Mouse (Mus musculus) heart, embryonic 13.5 days (tissue): ENCODE results near the gene Map3k12. TPM values are rescaled to one million over a fixed set of nuclear protein-coding genes. Genes with fewer than 3 reads are reported as not detected.

Source experiments
- ATAC-seq: fragments of 200-750 bp; cut with Nextera tagmentation; 2 replicates; pipeline ENCODE4 v1.8.0; 2017; ENCODE audit warnings: moderate TSS enrichment; ENCODE audit not compliant: insufficient number of reproducible peaks, low FRiP score, low TSS enrichment; ENCODE audit errors: extremely low read depth
- H3K27ac ChIP-seq: fragments of 300-500 bp; sonication (generic); replicated peaks from 2 replicates; pipeline ENCODE4 v1.5.1; 2015; ENCODE audit warnings: moderate library complexity, mild to moderate bottlenecking, inconsistent platforms
- H3K27me3 ChIP-seq: fragments of 300-500 bp; sonication (generic); replicated peaks from 2 replicates; pipeline ENCODE4 v1.6.1; 2015; ENCODE audit warnings: mild to moderate bottlenecking, inconsistent platforms
- H3K36me3 ChIP-seq: fragments of 300-500 bp; sonication (generic); 2 replicates; pipeline ENCODE4 v1.6.1; 2015; ENCODE audit warnings: mild to moderate bottlenecking, inconsistent platforms
- H3K4me1 ChIP-seq: fragments of 300-500 bp; sonication (generic); 2 replicates; pipeline ENCODE4 v1.6.1; 2015; ENCODE audit warnings: inconsistent platforms
- H3K4me2 ChIP-seq: fragments of 300-500 bp; sonication (generic); 2 replicates; pipeline ENCODE4 v1.6.1; 2015; ENCODE audit warnings: inconsistent platforms, mild to moderate bottlenecking, moderate library complexity
- H3K4me3 ChIP-seq: fragments of 300-500 bp; sonication (generic); 2 replicates; pipeline ENCODE4 v1.5.1; 2015; ENCODE audit warnings: moderate library complexity, mild to moderate bottlenecking, inconsistent platforms
- H3K9ac ChIP-seq: fragments of 300-500 bp; sonication (generic); 2 replicates; pipeline ENCODE4 v1.6.1; 2015; ENCODE audit warnings: inconsistent platforms, mild to moderate bottlenecking, moderate library complexity
- H3K9me3 ChIP-seq: fragments of 300-500 bp; sonication (generic); 2 replicates; pipeline ENCODE4 v1.6.1; 2016; ENCODE audit warnings: inconsistent platforms
- WGBS: fragments of 180-500 bp; shearing (Covaris S2); methylation state at CpG from one replicate; pipeline ENCODE4 v1.1.7; 2015; ENCODE audit warnings: mixed read lengths; 5-methylcytosine and 5-hydroxymethylcytosine counted together
- polyA plus RNA-seq: library from polyadenylated mRNA; unstranded; fragments of >200 nt; fragmentation: Nextera tagmentation; extraction: Ambion mirVana; gene quantifications from 2 replicates; pipeline ENCODE4 v1.2.1, GENCODE M21; 2015

Map3k12 gene
- 10.8 and 11.6 TPM in 2 replicates for polyA plus RNA-seq

DNA sequence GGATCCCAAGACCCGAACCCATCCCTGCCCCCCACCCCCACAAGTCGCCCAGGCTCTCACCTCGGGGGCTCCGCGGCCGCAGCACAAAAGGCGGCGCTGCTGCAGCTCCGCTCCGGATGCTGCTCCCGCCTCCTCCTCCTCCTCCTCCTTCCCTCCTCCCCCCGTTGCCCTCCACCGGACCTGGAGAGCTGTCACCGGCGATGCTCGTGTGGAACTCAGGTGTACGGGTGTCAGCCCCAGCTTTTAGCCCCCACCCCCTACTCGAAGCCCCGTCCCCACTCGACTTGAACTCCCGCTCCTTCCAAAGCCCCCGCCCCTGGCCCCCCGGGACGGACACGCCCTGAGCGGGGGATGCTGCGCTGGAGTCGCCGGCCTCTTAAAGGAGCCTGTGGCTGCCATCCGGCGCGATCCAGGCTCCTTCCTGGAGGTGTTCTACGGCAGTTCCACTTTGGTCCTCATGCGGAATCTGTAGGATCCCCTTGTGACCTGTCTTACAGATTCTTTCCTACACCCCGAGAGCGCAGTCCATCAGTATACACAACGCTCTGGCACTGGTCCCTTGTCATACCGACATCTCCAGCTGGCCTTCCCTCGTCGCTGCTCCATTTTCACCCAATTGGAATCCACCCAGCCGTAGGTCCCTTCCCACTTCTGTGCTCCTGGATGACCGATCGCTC is at the start of gene Map3k12:
Gene Map3k12 (minus strand): TSS at position 337 of the 677 bp plus-strand sequence.
- H3K36me3 ChIP-seq = peaks cover 14% of the 10 kb centered on the region
- under 1% methylated on average over 42 of the region's 43 CpGs for WGBS
- peak within 1 kb of the TSS; percentile 79 for H3K4me3 ChIP-seq
- no peaks in the 10 kb centered on the region for H3K9me3 ChIP-seq
- ATAC-seq = no peak
- H3K4me2 ChIP-seq = peak within 1 kb of the TSS; percentile 93
- H3K27ac ChIP-seq = peak within 1 kb of the TSS; percentile 97
- peak within 1 kb of the TSS; percentile 80 for H3K9ac ChIP-seq
- peaks cover 46% of the 10 kb centered on the region for H3K4me1 ChIP-seq
- H3K27me3 ChIP-seq = no peaks in the 10 kb centered on the region

- Histone ChIP-seq H3K4me3 (no peak overlapping the region), H3K9ac (no peak overlapping the region), H3K4me2 (no peak overlapping the region), H3K4me1 (no peaks in the 10 kb centered on the region; the same call in 1 of the 2 replicates), H3K27ac (no peak overlapping the region), H3K9me3 (no peaks in the 10 kb centered on the region), H3K27me3 (no peaks in the 10 kb centered on the region), H3K36me3 (peaks cover 32% of the 10 kb centered on the region)
- 91% methylated on average over 5 of the region's 5 CpGs for WGBS
- no peak for ATAC-seq
Measured at GRCm38 (mm10) chr15:102563681-102564080, 46.8 kb upstream of the Map3k12 start.

DNA sequence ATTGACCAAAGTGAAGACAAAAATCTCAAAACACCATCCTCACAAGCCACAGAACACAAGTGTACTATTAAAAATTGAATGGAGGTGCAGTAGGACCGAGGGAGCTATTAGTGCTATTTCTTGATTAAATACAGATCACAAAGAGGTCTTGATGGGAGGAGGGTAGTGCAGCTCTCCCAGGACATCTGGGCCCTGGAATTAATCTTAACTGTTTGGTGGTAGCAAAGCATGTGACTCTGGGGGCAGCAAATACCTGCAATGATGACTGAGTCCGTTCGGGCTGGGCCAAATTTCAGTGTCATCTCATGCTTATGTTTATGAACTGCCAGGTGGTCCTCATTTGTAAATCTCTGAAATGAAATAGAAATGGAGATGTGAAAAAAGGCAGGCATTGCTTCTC is 46.2 kb upstream of the Map3k12 start:
- ATAC-seq = no peak
- WGBS = 79% methylated on average over 3 of the region's 3 CpGs

GRCm38 (mm10) chr15:102562491-102562890 is 45.6 kb upstream of the Map3k12 start:
- no peak overlapping the region for H3K9ac ChIP-seq
- H3K9me3 ChIP-seq = no peaks in the 10 kb centered on the region
- H3K36me3 ChIP-seq = peaks cover 32% of the 10 kb centered on the region
- no peak overlapping the region for H3K27ac ChIP-seq
- no peak overlapping the region for H3K4me2 ChIP-seq
- 87% methylated on average over 1 of the region's 1 CpGs for WGBS
- no peaks in the 10 kb centered on the region for H3K27me3 ChIP-seq
- ATAC-seq = no peak
- no peaks in the 10 kb centered on the region; the same call in 1 of the 2 replicates for H3K4me1 ChIP-seq
- H3K4me3 ChIP-seq = no peak overlapping the region

More for the DNA sequence above, 46.2 kb upstream of the Map3k12 start:
- Histone ChIP-seq H3K27ac (no peak overlapping the region), H3K9me3 (no peaks in the 10 kb centered on the region), H3K36me3 (peaks cover 32% of the 10 kb centered on the region), H3K9ac (no peak overlapping the region), H3K4me3 (no peak overlapping the region), H3K27me3 (no peaks in the 10 kb centered on the region), H3K4me1 (no peaks in the 10 kb centered on the region; the same call in 1 of the 2 replicates), H3K4me2 (no peak overlapping the region)

- ATAC-seq = no peak
- no peak overlapping the region for H3K9ac ChIP-seq
- no peak overlapping the region for H3K4me2 ChIP-seq
- no peaks in the 10 kb centered on the region for H3K27me3 ChIP-seq
- H3K9me3 ChIP-seq = no peaks in the 10 kb centered on the region
- no peak overlapping the region for H3K4me3 ChIP-seq
- H3K4me1 ChIP-seq = no peaks in the 10 kb centered on the region; the same call in 1 of the 2 replicates
- no peak overlapping the region for H3K27ac ChIP-seq
- peaks cover 67% of the 10 kb centered on the region for H3K36me3 ChIP-seq
Measured at GRCm38 (mm10) chr15:102557580-102557979, 40.7 kb upstream of the Map3k12 start.

DNA sequence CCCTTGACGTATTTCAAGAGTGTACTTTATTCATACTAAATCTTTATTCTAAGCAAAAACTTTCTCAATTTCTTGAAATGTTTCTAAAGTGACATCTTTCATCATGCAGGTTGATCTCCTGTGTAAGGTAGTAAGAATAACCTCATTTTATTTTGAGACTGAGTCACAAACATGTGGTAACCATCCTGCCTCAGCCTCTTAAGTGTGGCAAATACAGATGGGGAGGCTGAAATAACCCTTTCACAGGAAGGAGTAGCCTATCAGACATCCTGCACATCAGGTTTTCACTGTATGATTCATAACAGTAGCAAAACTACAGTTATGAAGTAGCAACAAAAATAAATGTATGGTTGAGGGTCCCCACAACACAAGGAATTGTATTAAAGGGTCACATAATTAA is 38.7 kb upstream of the Map3k12 start:
- Histone ChIP-seq H3K27ac (no peak overlapping the region), H3K4me1 (no peaks in the 10 kb centered on the region; the same call in 1 of the 2 replicates), H3K9me3 (no peaks in the 10 kb centered on the region), H3K4me2 (no peak overlapping the region), H3K9ac (no peak overlapping the region), H3K36me3 (peaks cover 74% of the 10 kb centered on the region), H3K4me3 (no peak overlapping the region), H3K27me3 (no peaks in the 10 kb centered on the region)
- no peak for ATAC-seq
- 98% methylated on average over 1 of the region's 1 CpGs for WGBS

DNA sequence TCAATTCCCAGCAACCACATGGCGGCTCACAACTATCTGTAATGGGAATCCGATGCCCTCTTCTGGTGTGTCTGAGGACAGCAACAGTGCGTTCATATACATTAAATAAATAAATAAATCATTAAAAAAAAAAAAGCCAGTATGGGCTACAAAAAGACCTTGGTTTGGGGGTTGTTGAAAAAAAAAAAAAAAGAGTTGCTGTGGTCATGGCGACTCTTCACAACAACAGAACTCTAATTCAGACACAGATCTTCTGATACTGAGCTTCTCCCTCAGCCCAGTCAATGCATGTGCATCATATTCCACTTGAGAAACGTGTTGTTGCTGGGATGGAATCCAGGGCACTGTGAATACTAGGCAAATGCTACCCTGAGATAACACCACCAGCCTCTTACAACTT is 35.7 kb upstream of the Map3k12 start:
- Histone ChIP-seq H3K4me3 (no peak overlapping the region), H3K4me2 (no peak overlapping the region), H3K27me3 (no peaks in the 10 kb centered on the region), H3K9ac (no peak overlapping the region), H3K27ac (no peak overlapping the region), H3K36me3 (peaks cover 89% of the 10 kb centered on the region), H3K9me3 (no peaks in the 10 kb centered on the region), H3K4me1 (no peaks in the 10 kb centered on the region)
- WGBS = 95% methylated on average over 5 of the region's 5 CpGs
- no peak for ATAC-seq

DNA sequence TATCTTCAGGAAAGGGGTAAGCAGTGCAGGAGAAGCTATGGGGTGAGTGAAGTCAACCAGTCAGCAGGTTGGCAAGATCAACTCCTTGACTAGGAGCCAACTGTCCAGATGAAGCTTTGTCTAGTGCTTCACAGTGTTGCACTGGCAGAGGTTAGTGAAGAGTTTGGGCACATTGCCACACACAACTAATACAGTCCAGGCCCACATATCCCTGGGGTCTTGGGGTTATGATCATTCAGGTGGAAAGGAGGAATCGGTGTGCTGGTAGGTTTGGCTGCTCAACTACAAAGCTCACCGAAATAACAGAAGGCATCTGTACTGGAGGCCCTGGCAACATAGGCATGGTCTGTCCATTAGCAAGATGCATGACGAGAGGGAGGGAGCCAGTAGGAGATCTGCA is 30.6 kb upstream of the Map3k12 start:
- H3K27ac ChIP-seq = 0 out of 2 replicates have a peak overlapping the region, but pooled peaks have one; percentile 48
- H3K4me2 ChIP-seq = no peak overlapping the region
- H3K36me3 ChIP-seq = peaks cover 90% of the 10 kb centered on the region
- H3K9ac ChIP-seq = no peak overlapping the region
- peaks cover 10% of the 10 kb centered on the region for H3K4me1 ChIP-seq
- no peaks in the 10 kb centered on the region for H3K27me3 ChIP-seq
- no peak for ATAC-seq
- 87% methylated on average over 3 of the region's 3 CpGs for WGBS
- no peak overlapping the region for H3K4me3 ChIP-seq
- H3K9me3 ChIP-seq = no peaks in the 10 kb centered on the region

- peak overlapping the region; percentile 48 for H3K27ac ChIP-seq
- H3K9ac ChIP-seq = no peak overlapping the region
- WGBS = 69% methylated on average over 3 of the region's 3 CpGs
- no peaks in the 10 kb centered on the region for H3K9me3 ChIP-seq
- H3K36me3 ChIP-seq = peaks cover 90% of the 10 kb centered on the region
- peaks cover 10% of the 10 kb centered on the region for H3K4me1 ChIP-seq
- H3K27me3 ChIP-seq = no peaks in the 10 kb centered on the region
- no peak for ATAC-seq
- H3K4me2 ChIP-seq = no peak overlapping the region
- H3K4me3 ChIP-seq = no peak overlapping the region
Measured at GRCm38 (mm10) chr15:102546677-102547427, 30.0 kb upstream of the Map3k12 start.

GRCm38 (mm10) chr15:102546246-102546645 is 29.4 kb upstream of the Map3k12 start:
- no peak for ATAC-seq
- H3K4me1 ChIP-seq = peaks cover 10% of the 10 kb centered on the region
- H3K27me3 ChIP-seq = no peaks in the 10 kb centered on the region
- no peaks in the 10 kb centered on the region for H3K9me3 ChIP-seq
- no peak overlapping the region for H3K4me2 ChIP-seq
- H3K36me3 ChIP-seq = peaks cover 90% of the 10 kb centered on the region
- H3K9ac ChIP-seq = no peak overlapping the region
- no peak overlapping the region for H3K27ac ChIP-seq
- no peak overlapping the region for H3K4me3 ChIP-seq
- 89% methylated on average over 3 of the region's 3 CpGs for WGBS

DNA sequence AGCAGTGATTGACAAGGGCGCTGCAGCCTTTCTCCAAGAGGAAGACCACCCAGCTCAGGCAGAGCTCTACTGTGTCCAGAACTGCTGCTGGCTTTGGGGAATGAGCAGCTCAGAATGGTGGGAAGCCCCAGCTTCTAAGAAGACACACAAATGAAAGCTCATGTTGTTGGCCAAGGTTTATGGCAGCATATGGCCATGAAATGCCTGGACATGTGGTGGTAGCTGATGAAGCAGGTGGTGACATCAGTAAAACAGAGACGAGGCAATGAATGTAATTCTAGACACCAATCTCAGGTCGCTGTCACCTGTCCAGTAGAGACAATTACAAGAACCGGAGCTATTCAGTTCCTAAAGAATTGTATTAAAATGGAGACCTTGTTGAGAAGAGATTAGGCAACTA is 27.9 kb upstream of the Map3k12 start:
- 91% methylated on average over 4 of the region's 4 CpGs for WGBS
- H3K9ac ChIP-seq = no peak overlapping the region
- H3K36me3 ChIP-seq = peaks cover 92% of the 10 kb centered on the region
- H3K27me3 ChIP-seq = no peaks in the 10 kb centered on the region
- peaks cover 10% of the 10 kb centered on the region for H3K4me1 ChIP-seq
- no peak overlapping the region for H3K4me3 ChIP-seq
- no peak overlapping the region for H3K27ac ChIP-seq
- no peak for ATAC-seq
- H3K4me2 ChIP-seq = no peak overlapping the region
- H3K9me3 ChIP-seq = no peaks in the 10 kb centered on the region
